Mouse (Mus musculus): ENCODE measurements around the gene Mkrn2os. TPM values are rescaled to one million over a fixed set of nuclear protein-coding genes. Genes with fewer than 3 reads are reported as not detected.
A peak's percentile ranks its signal among the peaks of the same experiment; 100 is the strongest.

Mkrn2os gene
- polyA plus RNA-seq, 1 experiment from 2014 or later: 0.18 TPM

GRCm38 (mm10) chr6:115606461-115606860, 14.1 kb upstream of the Mkrn2os start:
- H3K4me1 ChIP-seq: peaks cover 11% of the 10 kb centered on the region
- no peak overlapping the region for H3K4me2 ChIP-seq
- ATAC-seq (ENCODE audit: insufficient number of reproducible peaks, insufficient read depth, low FRiP score, low TSS enrichment, low read depth): no peak
- H3K9ac ChIP-seq: no peak overlapping the region
- no peaks in the 10 kb centered on the region for H3K9me3 ChIP-seq
- WGBS: 75% methylated on average over 1 of the region's 1 CpGs
- no peak overlapping the region for H3K27ac ChIP-seq
- peaks cover 41% of the 10 kb centered on the region for H3K36me3 ChIP-seq
- H3K4me3 ChIP-seq: no peak overlapping the region
- H3K27me3 ChIP-seq: no peaks in the 10 kb centered on the region

GRCm38 (mm10) chr6:115601715-115602523, 9.5 kb upstream of the Mkrn2os start, which contains the start of gene Mkrn2:
Gene Mkrn2 (plus strand): TSS chr6:115601902.
- Histone ChIP-seq H3K4me2 (peak within 1 kb of the TSS; percentile 73), H3K4me3 (peak within 1 kb of the TSS; percentile 89), H3K9ac (peak within 1 kb of the TSS; percentile 86), H3K4me1 (peaks cover 11% of the 10 kb centered on the region), H3K36me3 (peaks cover 16% of the 10 kb centered on the region), H3K9me3 (no peaks in the 10 kb centered on the region), H3K27ac (peak within 1 kb of the TSS; percentile 84), H3K27me3 (no peaks in the 10 kb centered on the region)
- ATAC-seq (ENCODE audit: insufficient number of reproducible peaks, insufficient read depth, low FRiP score, low TSS enrichment, low read depth): peak; percentile 90
- under 1% methylated on average over 61 of the region's 61 CpGs for WGBS

- no peak overlapping the region for H3K27ac ChIP-seq
- ATAC-seq (ENCODE audit: insufficient number of reproducible peaks, insufficient read depth, low FRiP score, low TSS enrichment, low read depth): no peak
- WGBS: 62% methylated on average over 4 of the region's 4 CpGs
Measured at GRCm38 (mm10) chr6:115601322-115601714, 8.9 kb upstream of the Mkrn2os start.

GRCm38 (mm10) chr6:115595667-115596066, 3.3 kb upstream of the Mkrn2os start:
- no peaks in the 10 kb centered on the region for H3K36me3 ChIP-seq
- no peak overlapping the region for H3K4me2 ChIP-seq
- H3K4me3 ChIP-seq: no peak overlapping the region
- no peak overlapping the region for H3K27ac ChIP-seq
- no peak overlapping the region for H3K9ac ChIP-seq
- H3K9me3 ChIP-seq: no peaks in the 10 kb centered on the region
- ATAC-seq (ENCODE audit: insufficient number of reproducible peaks, insufficient read depth, low FRiP score, low TSS enrichment, low read depth): no peak
- peaks cover 5% of the 10 kb centered on the region; the same call in 1 of the 2 replicates for H3K4me1 ChIP-seq
- H3K27me3 ChIP-seq: no peaks in the 10 kb centered on the region
- WGBS: 62% methylated on average over 3 of the region's 3 CpGs

More at GRCm38 (mm10) chr6:115601322-115601714, 8.9 kb upstream of the Mkrn2os start:
- Histone ChIP-seq H3K4me1 (peaks cover 11% of the 10 kb centered on the region), H3K36me3 (peaks cover 15% of the 10 kb centered on the region), H3K4me2 (peak overlapping the region; percentile 73), H3K9ac (no peak overlapping the region), H3K9me3 (no peaks in the 10 kb centered on the region), H3K4me3 (peak overlapping the region; percentile 89), H3K27me3 (no peaks in the 10 kb centered on the region)

GRCm38 (mm10) chr6:115594463-115594862, 2.1 kb upstream of the Mkrn2os start:
- no peak for ATAC-seq (ENCODE audit: insufficient number of reproducible peaks, insufficient read depth, low FRiP score, low TSS enrichment, low read depth)
- H3K4me2 ChIP-seq: no peak overlapping the region
- H3K36me3 ChIP-seq: no peaks in the 10 kb centered on the region
- H3K4me3 ChIP-seq: no peak overlapping the region
- no peak overlapping the region for H3K9ac ChIP-seq
- WGBS: 81% methylated on average over 3 of the region's 3 CpGs
- H3K27ac ChIP-seq: no peak overlapping the region
- no peaks in the 10 kb centered on the region for H3K9me3 ChIP-seq
- H3K27me3 ChIP-seq: no peaks in the 10 kb centered on the region
- H3K4me1 ChIP-seq: peaks cover 5% of the 10 kb centered on the region; the same call in 1 of the 2 replicates

- Histone ChIP-seq H3K27ac (no peak overlapping the region), H3K9me3 (no peaks in the 10 kb centered on the region), H3K4me2 (no peak overlapping the region), H3K9ac (no peak overlapping the region), H3K27me3 (no peaks in the 10 kb centered on the region), H3K4me3 (no peak overlapping the region), H3K36me3 (no peaks in the 10 kb centered on the region), H3K4me1 (peaks cover 5% of the 10 kb centered on the region; the same call in 1 of the 2 replicates)
- 77% methylated on average over 4 of the region's 4 CpGs for WGBS
- ATAC-seq (ENCODE audit: insufficient number of reproducible peaks, insufficient read depth, low FRiP score, low TSS enrichment, low read depth): no peak
Measured at GRCm38 (mm10) chr6:115593252-115593651, 876 bp upstream of the Mkrn2os start.

GRCm38 (mm10) chr6:115591692-115592359, 550 bp downstream of the Mkrn2os start:
- no peak for ATAC-seq (ENCODE audit: insufficient number of reproducible peaks, insufficient read depth, low FRiP score, low TSS enrichment, low read depth)
- peaks cover 5% of the 10 kb centered on the region; the same call in 1 of the 2 replicates for H3K4me1 ChIP-seq
- no peak overlapping the region for H3K9ac ChIP-seq
- no peak overlapping the region for H3K27ac ChIP-seq
- 86% methylated on average over 19 of the region's 19 CpGs for WGBS
- no peaks in the 10 kb centered on the region for H3K9me3 ChIP-seq
- H3K27me3 ChIP-seq: no peaks in the 10 kb centered on the region
- H3K4me2 ChIP-seq: no peak overlapping the region
- H3K4me3 ChIP-seq: no peak overlapping the region
- no peaks in the 10 kb centered on the region for H3K36me3 ChIP-seq

GRCm38 (mm10) chr6:115586321-115586720, 6.1 kb downstream of the Mkrn2os start:
- Histone ChIP-seq H3K4me3 (no peak overlapping the region), H3K4me1 (no peaks in the 10 kb centered on the region), H3K36me3 (peaks cover 5% of the 10 kb centered on the region; the same call in 1 of the 2 replicates), H3K9me3 (no peaks in the 10 kb centered on the region), H3K27ac (no peak overlapping the region), H3K27me3 (no peaks in the 10 kb centered on the region), H3K4me2 (no peak overlapping the region), H3K9ac (no peak overlapping the region)
- ATAC-seq (ENCODE audit: insufficient number of reproducible peaks, insufficient read depth, low FRiP score, low TSS enrichment, low read depth): no peak
- 86% methylated on average over 10 of the region's 10 CpGs for WGBS

GRCm38 (mm10) chr6:115584176-115584575, 8.2 kb downstream of the Mkrn2os start:
- H3K4me3 ChIP-seq: no peak overlapping the region
- WGBS: 71% methylated on average over 3 of the region's 3 CpGs
- H3K36me3 ChIP-seq: peaks cover 11% of the 10 kb centered on the region; the same call in 1 of the 2 replicates
- no peak overlapping the region for H3K9ac ChIP-seq
- no peak overlapping the region for H3K27ac ChIP-seq
- H3K9me3 ChIP-seq: no peaks in the 10 kb centered on the region
- no peak for ATAC-seq (ENCODE audit: insufficient number of reproducible peaks, insufficient read depth, low FRiP score, low TSS enrichment, low read depth)
- no peaks in the 10 kb centered on the region for H3K27me3 ChIP-seq
- H3K4me1 ChIP-seq: no peaks in the 10 kb centered on the region
- no peak overlapping the region for H3K4me2 ChIP-seq

GRCm38 (mm10) chr6:115583430-115584125, 8.8 kb downstream of the Mkrn2os start:
- no peaks in the 10 kb centered on the region for H3K27me3 ChIP-seq
- no peak overlapping the region for H3K4me3 ChIP-seq
- H3K9ac ChIP-seq: no peak overlapping the region
- no peak overlapping the region for H3K4me2 ChIP-seq
- H3K27ac ChIP-seq: no peak overlapping the region
- ATAC-seq (ENCODE audit: insufficient number of reproducible peaks, insufficient read depth, low FRiP score, low TSS enrichment, low read depth): no peak
- no peaks in the 10 kb centered on the region for H3K4me1 ChIP-seq
- H3K9me3 ChIP-seq: no peaks in the 10 kb centered on the region
- 70% methylated on average over 6 of the region's 6 CpGs for WGBS
- H3K36me3 ChIP-seq: peaks cover 17% of the 10 kb centered on the region

GRCm38 (mm10) chr6:115582328-115583115, 9.9 kb downstream of the Mkrn2os start:
- Histone ChIP-seq H3K9me3 (no peaks in the 10 kb centered on the region), H3K4me3 (no peak overlapping the region), H3K4me2 (no peak overlapping the region), H3K27me3 (no peaks in the 10 kb centered on the region), H3K36me3 (peaks cover 28% of the 10 kb centered on the region), H3K27ac (no peak overlapping the region), H3K9ac (no peak overlapping the region), H3K4me1 (no peaks in the 10 kb centered on the region)
- WGBS: 79% methylated on average over 10 of the region's 10 CpGs
- ATAC-seq (ENCODE audit: insufficient number of reproducible peaks, insufficient read depth, low FRiP score, low TSS enrichment, low read depth): no peak

Measured in embryonic facial prominence, embryonic 13.5 days (tissue).